36 mouse cellular contexts compared by ENCODE assay signal in the genomic region with DNA sequence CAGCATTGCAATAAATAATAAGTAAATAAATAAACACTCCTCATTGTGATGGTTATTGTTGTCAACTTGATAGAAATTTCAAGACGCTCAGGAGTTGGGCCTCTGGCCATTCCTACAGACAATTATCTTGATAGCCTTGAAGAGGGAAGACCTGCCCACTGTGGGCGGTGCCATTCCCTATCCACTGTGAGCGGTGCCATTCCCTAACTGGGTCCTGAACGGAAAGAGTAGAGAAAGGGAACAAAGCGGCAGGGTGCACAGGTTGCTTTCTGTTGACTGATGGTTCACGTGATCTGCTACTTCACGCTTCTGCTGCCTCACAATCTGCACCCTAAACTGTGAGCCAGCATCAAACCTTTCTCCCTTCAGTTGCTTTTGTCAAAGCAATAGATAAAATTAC. TPM values are rescaled to one million over a fixed set of nuclear protein-coding genes. Genes with fewer than 3 reads are reported as not detected.
"Had no signal": no experiment of that assay in that cellular context is flagged by ENCODE, and none has a peak within 500 bp of the region (broad histone marks: within the 10 kb centered on the region; RNA-seq: fewer than 3 reads in every experiment).

No protein-coding gene starts in this region.

- H3K9me3 ChIP-seq: heart, embryonic 15.5 days; hindbrain, embryonic 13.5 days; hindbrain, embryonic 15.5 days; intestine, embryonic 15.5 days; kidney, embryonic 15.5 days had no signal

- H3K36me3 ChIP-seq: heart, embryonic 12.5 days; heart, embryonic 13.5 days; heart, embryonic 15.5 days; hindbrain, embryonic 10.5 days; hindbrain, embryonic 12.5 days; hindbrain, embryonic 13.5 days; hindbrain, embryonic 15.5 days; intestine, embryonic 15.5 days; kidney, embryonic 15.5 days had no signal

- H3K27me3 ChIP-seq: heart, embryonic 12.5 days; heart, embryonic 15.5 days; hindbrain, embryonic 12.5 days; hindbrain, embryonic 15.5 days; intestine, embryonic 15.5 days; kidney, embryonic 15.5 days had no signal

- H3K4me2 ChIP-seq: heart, embryonic 11.5 days; heart, embryonic 12.5 days; heart, embryonic 13.5 days; heart, embryonic 15.5 days; hindbrain, embryonic 12.5 days; hindbrain, embryonic 13.5 days; hindbrain, embryonic 14.5 days; hindbrain, embryonic 15.5 days; intestine, embryonic 15.5 days; kidney, embryonic 15.5 days had no signal

- H3K9ac ChIP-seq: heart, embryonic 12.5 days; heart, embryonic 13.5 days; heart, embryonic 15.5 days; hindbrain, embryonic 12.5 days; hindbrain, embryonic 13.5 days; hindbrain, embryonic 14.5 days; hindbrain, embryonic 15.5 days; intestine, embryonic 15.5 days; kidney, embryonic 15.5 days had no signal

- H3K4me3 ChIP-seq: heart, embryonic 12.5 days; heart, embryonic 13.5 days; heart, embryonic 15.5 days; hindbrain, embryonic 10.5 days; hindbrain, embryonic 12.5 days; hindbrain, embryonic 13.5 days; hindbrain, embryonic 15.5 days; intestine, embryonic 15.5 days; kidney, embryonic 15.5 days; layer of hippocampus, adult 2 months; left cerebral cortex, adult 2 months had no signal

- DNase-seq: heart, postnatal 10 days; heart, postnatal 14 days; heart, postnatal 4 days; kidney, adult 11 months; kidney, adult 18-20 months; kidney, adult 2 months; kidney, adult 8-10 months; kidney, adult 9 months; kidney, postnatal 10 days; kidney, postnatal 14 days; kidney, postnatal 25 days; kidney, postnatal 36 days; kidney, postnatal 4 days; layer of hippocampus, adult 9-11 months; layer of hippocampus, postnatal 36 days had no signal

- ATAC-seq: hindbrain, embryonic 16.5 days; hindbrain, postnatal 0 days; inflammation-experienced regulatory T-cells, adult 6 months; intestine, embryonic 15.5 days; intestine, embryonic 16.5 days; intestine, postnatal 0 days had no signal

- H3K27ac ChIP-seq: heart, embryonic 13.5 days; heart, embryonic 15.5 days; hindbrain, embryonic 10.5 days; hindbrain, embryonic 12.5 days; hindbrain, embryonic 13.5 days; hindbrain, embryonic 14.5 days; hindbrain, embryonic 15.5 days; hindbrain, postnatal 0 days; intestine, embryonic 15.5 days; kidney, embryonic 15.5 days; kidney, postnatal 0 days; layer of hippocampus, adult 2 months; left cerebral cortex, adult 2 months had no signal

RNA-seq across cellular contexts. Expression of gene Prph, which starts 33.7 kb away (rescaled TPM):
- total RNA-seq: hematopoietic stem cell, adult 5-6 weeks had no signal
- polyA plus RNA-seq: inflammation-experienced regulatory T-cells, adult 6 months had no signal

RNA-seq across cellular contexts. Expression of gene Troap, which starts 53.1 kb away (rescaled TPM):
- total RNA-seq: left cerebral cortex, adult 18-20 months had no signal
